Comparison of ENCODE assay signal across 11 mouse cellular contexts in genomic region chr1:186546386-186547185, GRCm38 (mm10).
DNase-seq lines count a peak whose midpoint lies in the region; ATAC-seq and TF ChIP-seq lines count a peak whose summit lies in the region.
"Had no signal": no experiment of that assay in that cellular context is flagged by ENCODE, and none has a peak within 500 bp of the region (broad histone marks: within the 10 kb centered on the region; RNA-seq: fewer than 3 reads in every experiment).

No protein-coding gene starts in this region.

- no peak for DNase-seq in neural tube, embryonic 11.5 days (ENCODE audit: low spot score)
- no peak for DNase-seq in neural tube, embryonic 10.5 days (ENCODE audit: extremely low spot score, low spot score)
- DNase-seq in forebrain, embryonic 11.5 days (ENCODE audit: low spot score), result no peak
- DNase-seq in hindbrain, postnatal 0 days (ENCODE audit: low spot score), result peak; percentile 48
- DNase-seq in lung, postnatal 4 days, result no peak
- DNase-seq in thymus, postnatal 10 days (ENCODE audit: low spot score in 2 of 2), result no peak
- DNase-seq: cerebellum, adult 11 months; kidney, adult 8-10 months; thymus, postnatal 14 days had no signal

- no peak overlapping the region for H3K4me3 ChIP-seq in neural tube, embryonic 11.5 days (ENCODE audit: low read depth, low read length)
- no peak overlapping the region for H3K4me3 ChIP-seq in forebrain, embryonic 11.5 days (ENCODE audit: low read depth, low read length)
- no peak overlapping the region for H3K4me3 ChIP-seq in hindbrain, postnatal 0 days (ENCODE audit: low read length)
- peak overlapping the region; percentile 6; the same call in 1 of the 2 replicates for H3K4me3 ChIP-seq in neural tube, embryonic 15.5 days (replicated peaks)
- H3K4me3 ChIP-seq: myocyte had no signal

- no peak overlapping the region for H3K27ac ChIP-seq in neural tube, embryonic 11.5 days (ENCODE audit: low read depth, low read length)
- no peak overlapping the region for H3K27ac ChIP-seq in forebrain, embryonic 11.5 days (ENCODE audit: low read depth, low read length)
- H3K27ac ChIP-seq in hindbrain, postnatal 0 days, result no peak overlapping the region
- H3K27ac ChIP-seq in neural tube, embryonic 15.5 days (replicated peaks), result peak overlapping the region; percentile 69

- 58% methylated on average over 22 of the region's 22 CpGs for WGBS in neural tube, embryonic 11.5 days
- WGBS in forebrain, embryonic 11.5 days, result 70% methylated on average over 22 of the region's 22 CpGs
- WGBS in hindbrain, postnatal 0 days, result 38% methylated on average over 22 of the region's 22 CpGs
- WGBS in neural tube, embryonic 15.5 days, result 24% methylated on average over 22 of the region's 22 CpGs

- no peak for TF ChIP-seq CTCF in hindbrain, postnatal 0 days (IDR thresholded peaks at IDR 0.05; ENCODE audit: low read depth)

- H3K4me2 ChIP-seq in neural tube, embryonic 11.5 days (ENCODE audit: low read depth), result peak overlapping the region; percentile 9; the same call in 1 of the 2 replicates
- H3K4me2 ChIP-seq in forebrain, embryonic 11.5 days (ENCODE audit: low read depth, low read length, severe bottlenecking), result no peak overlapping the region
- H3K4me2 ChIP-seq in hindbrain, postnatal 0 days (ENCODE audit: low read depth, low read length), result peak overlapping the region; percentile 40
- H3K4me2 ChIP-seq in neural tube, embryonic 15.5 days, result peak overlapping the region; percentile 40

- H3K9me3 ChIP-seq in neural tube, embryonic 11.5 days (ENCODE audit: control insufficient read depth, low read length), result no peaks in the 10 kb centered on the region
- H3K9me3 ChIP-seq in forebrain, embryonic 11.5 days (ENCODE audit: control insufficient read depth, low read length), result no peaks in the 10 kb centered on the region
- no peaks in the 10 kb centered on the region for H3K9me3 ChIP-seq in hindbrain, postnatal 0 days (ENCODE audit: low read length)
- H3K9me3 ChIP-seq in neural tube, embryonic 15.5 days (replicated peaks), result no peaks in the 10 kb centered on the region

- ATAC-seq in neural tube, embryonic 11.5 days (ENCODE audit: insufficient read depth, low FRiP score, low TSS enrichment), result peak; percentile 79; the same call in 1 of the 2 replicates
- 0 out of 2 replicates have a peak, but pooled peaks have one; percentile 53 for ATAC-seq in forebrain, embryonic 11.5 days (replicated peaks; ENCODE audit: low FRiP score)
- ATAC-seq in hindbrain, postnatal 0 days, result no peak
- peak; percentile 50; the same call in 1 of the 2 replicates for ATAC-seq in neural tube, embryonic 15.5 days (ENCODE audit: low FRiP score)

- H3K27me3 ChIP-seq in neural tube, embryonic 11.5 days (ENCODE audit: control insufficient read depth, insufficient read depth, low read length), result no peaks in the 10 kb centered on the region
- no peaks in the 10 kb centered on the region for H3K27me3 ChIP-seq in forebrain, embryonic 11.5 days (ENCODE audit: control insufficient read depth, insufficient read depth, low read length)
- no peaks in the 10 kb centered on the region for H3K27me3 ChIP-seq in hindbrain, postnatal 0 days (ENCODE audit: insufficient read depth, low read length)
- H3K27me3 ChIP-seq in neural tube, embryonic 15.5 days (replicated peaks), result no peaks in the 10 kb centered on the region

- H3K4me1 ChIP-seq in neural tube, embryonic 11.5 days (ENCODE audit: control insufficient read depth, insufficient read depth, low read length), result no peaks in the 10 kb centered on the region
- no peaks in the 10 kb centered on the region for H3K4me1 ChIP-seq in forebrain, embryonic 11.5 days (replicated peaks; ENCODE audit: control insufficient read depth, insufficient read depth, low read length)
- no peaks in the 10 kb centered on the region for H3K4me1 ChIP-seq in hindbrain, postnatal 0 days (ENCODE audit: insufficient read depth, low read length)
- peaks cover 13% of the 10 kb centered on the region for H3K4me1 ChIP-seq in neural tube, embryonic 15.5 days

- no peaks in the 10 kb centered on the region for H3K36me3 ChIP-seq in neural tube, embryonic 11.5 days (ENCODE audit: control insufficient read depth, insufficient read depth, low read length)
- H3K36me3 ChIP-seq in forebrain, embryonic 11.5 days (ENCODE audit: control insufficient read depth, insufficient read depth, low read length), result no peaks in the 10 kb centered on the region
- no peaks in the 10 kb centered on the region for H3K36me3 ChIP-seq in hindbrain, postnatal 0 days (ENCODE audit: insufficient read depth, low read length)
- no peaks in the 10 kb centered on the region for H3K36me3 ChIP-seq in neural tube, embryonic 15.5 days

- no peak overlapping the region for H3K9ac ChIP-seq in neural tube, embryonic 11.5 days (ENCODE audit: low read length)
- no peak overlapping the region for H3K9ac ChIP-seq in forebrain, embryonic 11.5 days (ENCODE audit: low read length)
- H3K9ac ChIP-seq in hindbrain, postnatal 0 days (replicated peaks; ENCODE audit: low read length), result no peak overlapping the region
- H3K9ac ChIP-seq in neural tube, embryonic 15.5 days (replicated peaks), result 0 out of 2 replicates have a peak overlapping the region, but pooled peaks have one; percentile 15
